Comparison of ENCODE assay signal across 8 mouse cellular contexts in the genomic region with DNA sequence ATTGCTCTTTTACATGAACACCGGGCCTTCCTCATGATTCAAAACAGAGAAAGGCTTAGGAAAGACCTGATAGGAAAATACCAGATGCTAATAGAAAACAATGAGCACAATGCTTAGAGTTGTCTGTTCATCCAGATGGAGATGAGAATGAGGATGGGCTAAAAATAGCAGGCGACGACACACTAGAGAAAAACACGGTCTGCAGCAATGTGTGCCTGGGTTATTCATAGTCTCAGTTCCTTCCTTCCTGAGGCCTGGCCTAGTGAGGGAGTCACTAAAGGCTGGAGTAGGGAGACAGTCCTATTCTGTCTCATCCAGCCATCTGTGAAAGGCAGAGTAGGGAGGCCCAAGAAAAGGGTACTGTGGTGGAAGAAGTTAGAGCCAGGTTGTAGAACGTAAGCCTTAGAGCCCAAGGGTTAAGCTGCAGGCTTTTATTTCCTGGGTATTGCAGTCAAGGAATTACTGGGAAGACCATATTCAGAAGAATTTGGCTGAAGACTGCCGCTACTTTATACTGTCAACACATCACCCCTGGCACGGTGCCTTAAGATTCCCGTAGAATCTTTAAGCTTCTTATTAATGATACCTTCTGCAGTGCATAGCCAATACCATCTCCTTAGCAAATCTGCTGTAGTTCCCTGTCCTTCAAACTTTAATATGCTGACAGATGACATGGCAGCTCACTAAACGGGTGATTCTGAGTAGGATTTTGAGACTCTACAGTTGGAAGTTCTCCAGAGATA. TPM values are rescaled to one million over a fixed set of nuclear protein-coding genes. Genes with fewer than 3 reads are reported as not detected.
DNase-seq lines count a peak whose midpoint lies in the region; ATAC-seq lines count a peak whose summit lies in the region.

No protein-coding gene starts in this region.

- peaks cover 21% of the 10 kb centered on the region for H3K4me1 ChIP-seq in forebrain, embryonic 14.5 days (ENCODE audit: control insufficient read depth, insufficient read depth, low read length)
- peaks cover 59% of the 10 kb centered on the region for H3K4me1 ChIP-seq in hindbrain, embryonic 10.5 days (replicated peaks)
- peaks cover 22% of the 10 kb centered on the region for H3K4me1 ChIP-seq in neural tube, embryonic 14.5 days (ENCODE audit: control insufficient read depth, insufficient read depth, low read length)

- no peak overlapping the region for H3K9ac ChIP-seq in forebrain, embryonic 14.5 days (ENCODE audit: low read length)
- H3K9ac ChIP-seq in neural tube, embryonic 14.5 days (replicated peaks; ENCODE audit: low read depth, low read length): no peak overlapping the region

- no peak overlapping the region for H3K4me2 ChIP-seq in forebrain, embryonic 14.5 days (ENCODE audit: low read length)
- no peak overlapping the region for H3K4me2 ChIP-seq in neural tube, embryonic 14.5 days (ENCODE audit: low read depth, low read length)

- H3K27ac ChIP-seq in forebrain, embryonic 14.5 days (ENCODE audit: low read depth, low read length): peak overlapping the region; percentile 67
- peak overlapping the region; percentile 89 for H3K27ac ChIP-seq in hindbrain, embryonic 10.5 days
- H3K27ac ChIP-seq in neural tube, embryonic 14.5 days (ENCODE audit: low read depth, low read length): peak overlapping the region; percentile 41; the same call in 1 of the 2 replicates

- DNase-seq in adrenal gland, postnatal 14 days: peak; percentile 19
- DNase-seq in adrenal gland, adult 8-10 months: no peak
- DNase-seq in forebrain, embryonic 14.5 days (ENCODE audit: low spot score): peak; percentile 38
- no peak for DNase-seq in hindbrain, embryonic 10.5 days (ENCODE audit: low spot score)
- peak; percentile 22 to 30 for DNase-seq in left cerebral cortex, adult 18-20 months (ENCODE audit: low spot score in 2 of 2)
- DNase-seq in T-cell, adult 2 months (ENCODE audit: low spot score): no peak
- DNase-seq in cerebellum, postnatal 4 days (ENCODE audit: low spot score in 2 of 2): no peak

- WGBS in forebrain, embryonic 14.5 days: 68% methylated on average over 9 of the region's 9 CpGs
- WGBS in hindbrain, embryonic 10.5 days: 75% methylated on average over 9 of the region's 9 CpGs
- 57% methylated on average over 9 of the region's 9 CpGs for WGBS in neural tube, embryonic 14.5 days

- no peaks in the 10 kb centered on the region for H3K36me3 ChIP-seq in forebrain, embryonic 14.5 days (ENCODE audit: control insufficient read depth, insufficient read depth, low read length)
- H3K36me3 ChIP-seq in hindbrain, embryonic 10.5 days: 0 out of 2 replicates have a peak, but pooled peaks cover 6% of the 10 kb centered on the region
- no peaks in the 10 kb centered on the region for H3K36me3 ChIP-seq in neural tube, embryonic 14.5 days (ENCODE audit: control insufficient read depth, insufficient read depth, low read length)

- peaks cover 6% of the 10 kb centered on the region for H3K9me3 ChIP-seq in forebrain, embryonic 14.5 days (replicated peaks; ENCODE audit: control insufficient read depth, low read length)
- peaks cover 11% of the 10 kb centered on the region for H3K9me3 ChIP-seq in hindbrain, embryonic 10.5 days
- no peaks in the 10 kb centered on the region for H3K9me3 ChIP-seq in neural tube, embryonic 14.5 days (ENCODE audit: control insufficient read depth, low read length)

- no peaks in the 10 kb centered on the region for H3K27me3 ChIP-seq in forebrain, embryonic 14.5 days (replicated peaks; ENCODE audit: control insufficient read depth, insufficient read depth, low read length)
- H3K27me3 ChIP-seq in hindbrain, embryonic 10.5 days (ENCODE audit: insufficient read depth, poor library complexity, severe bottlenecking): no peaks in the 10 kb centered on the region
- no peaks in the 10 kb centered on the region for H3K27me3 ChIP-seq in neural tube, embryonic 14.5 days (ENCODE audit: control insufficient read depth, insufficient read depth, low read length)

- no peak for ATAC-seq in forebrain, embryonic 14.5 days
- ATAC-seq in neural tube, embryonic 14.5 days (ENCODE audit: low read depth): no peak

- no peak overlapping the region for H3K4me3 ChIP-seq in forebrain, embryonic 14.5 days (ENCODE audit: low read depth, low read length)
- H3K4me3 ChIP-seq in hindbrain, embryonic 10.5 days: no peak overlapping the region
- no peak overlapping the region for H3K4me3 ChIP-seq in neural tube, embryonic 14.5 days (ENCODE audit: low read depth, low read length)

RNA-seq across cellular contexts. Expression of a gene that starts 43.2 kb away (rescaled TPM):
- 9.2 and 10.8 TPM in 2 replicates for total RNA-seq in adrenal gland, postnatal 14 days (2021)
- 10 to 100 TPM; 10.8 to 13.6 (median 12.1) TPM for total RNA-seq in adrenal gland, adult 8-10 months (2022)
- polyA plus RNA-seq in forebrain, embryonic 14.5 days (2014; fragmentation: Nextera tagmentation; extraction: Ambion mirVana): 3.8 and 4.5 TPM in 2 replicates
- 8.8 and 14.9 TPM in 2 replicates for polyA plus RNA-seq in hindbrain, embryonic 10.5 days (2016; fragmentation: Nextera tagmentation; extraction: Ambion mirVana)
- 1 to 10 TPM; 5.8 to 7.0 TPM for total RNA-seq in left cerebral cortex, adult 18-20 months (2021)
- 5.4 and 6.1 TPM in 2 replicates for polyA plus RNA-seq in neural tube, embryonic 14.5 days (2014; fragmentation: Nextera tagmentation; extraction: Ambion mirVana)

Comparison
In these comparisons a context has a peak if more than half of its experiments do, and no peak if none do; other contexts are left out.
1. DNase-seq: peak in adrenal gland, postnatal 14 days (single experiment), forebrain, embryonic 14.5 days (single experiment) and left cerebral cortex, adult 18-20 months (2 of 2); none in adrenal gland, adult 8-10 months (single experiment), hindbrain, embryonic 10.5 days (single experiment), T-cell, adult 2 months (single experiment) and cerebellum, postnatal 4 days (0 of 2).
2. Peak in every context shown above with its lines, with median percentiles within 50 percentile points of each other: H3K27ac ChIP-seq.